Mouse (Mus musculus): ENCODE results near the gene Gm21440. TPM values are rescaled to one million over a fixed set of nuclear protein-coding genes. Genes with fewer than 3 reads are reported as not detected.
"Not testable (repeated sequence)": the region's sequence is repeated elsewhere in the genome, so short reads cannot be mapped to it uniquely, and the experiment has no call there.

Gene Gm21440
- total RNA-seq (2014; fragmentation: Nextera tagmentation) (not detected in 2 replicates), total RNA-seq (2017) (not detected in 2 replicates)

DNA sequence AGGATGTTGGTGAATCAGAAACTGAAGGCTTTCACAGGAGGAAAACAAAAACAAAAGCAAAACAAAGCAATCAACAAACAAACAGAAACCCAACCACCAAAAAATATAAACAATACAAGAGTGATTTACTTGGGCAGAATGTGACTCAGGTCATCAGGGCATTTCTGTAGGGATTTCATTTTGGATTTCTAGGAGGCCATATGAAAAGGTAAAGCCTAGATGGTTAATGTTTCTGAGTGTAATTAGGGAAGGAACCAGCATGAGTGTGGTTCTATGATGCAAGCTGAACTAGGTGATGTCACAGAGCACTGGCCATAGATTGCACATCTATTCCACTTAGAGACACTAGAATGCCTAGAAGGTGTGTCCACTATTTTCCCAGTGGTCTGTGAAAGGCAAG lies at the start of gene Gm21440, which contains the start of gene Gm21454:
TSS of gene Gm21440 (plus strand) at position 301 of the 400 bp plus-strand sequence.
TSS of gene Gm21454 (plus strand) at position 352 of the 400 bp plus-strand sequence.
- ATAC-seq (replicated peaks; ENCODE audit: poor library complexity, severe bottlenecking), result not testable (repeated sequence)

DNA sequence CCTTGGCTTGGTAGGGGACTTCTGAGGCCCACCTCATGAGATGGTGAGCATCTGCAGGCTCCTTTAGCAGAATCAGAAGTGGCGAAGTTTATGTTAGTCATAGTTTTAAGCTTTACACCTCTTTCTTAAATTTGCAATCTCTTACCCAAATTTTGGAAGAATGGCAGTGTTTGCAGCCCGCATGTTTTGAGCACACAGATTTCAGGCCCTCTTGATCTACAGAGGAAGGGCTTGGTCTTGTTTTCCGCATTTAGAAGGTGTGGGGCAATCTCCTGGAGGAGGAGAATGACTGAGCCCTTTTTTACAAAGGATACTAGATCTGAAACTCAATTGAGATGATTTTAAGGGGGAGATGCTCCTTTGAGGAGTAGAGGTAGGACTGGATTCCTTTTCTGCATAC lies 28.4 kb upstream of the Gm21440 start, which contains the start of gene Gm21828:
TSS of gene Gm21828 (minus strand) at position 101 of the 400 bp plus-strand sequence.
- ATAC-seq (replicated peaks; ENCODE audit: poor library complexity, severe bottlenecking), result not testable (repeated sequence)

Other genes starting within 250 kb of the Gm21440 start
- gene Gm20807, start 209.5 kb upstream of the Gm21440 start, total RNA-seq (2014; fragmentation: Nextera tagmentation), result not detected in 2 replicates
- not detected in 2 replicates for gene Gm20807, start 209.5 kb upstream of the Gm21440 start, total RNA-seq (2017)
- not detected in 2 replicates for gene Gm21891, start 118.9 kb upstream of the Gm21440 start, total RNA-seq (2014; fragmentation: Nextera tagmentation)
- gene Gm21891, start 118.9 kb upstream of the Gm21440 start, total RNA-seq (2017), result not detected in 2 replicates
- not detected in 2 replicates for gene Gm21425, start 90.4 kb upstream of the Gm21440 start, total RNA-seq (2014; fragmentation: Nextera tagmentation)
- gene Gm21425, start 90.4 kb upstream of the Gm21440 start, total RNA-seq (2017), result not detected in 2 replicates
- gene Gm21828, start 28.5 kb upstream of the Gm21440 start, total RNA-seq (2014; fragmentation: Nextera tagmentation), result not detected in 2 replicates
- gene Gm21828, start 28.5 kb upstream of the Gm21440 start, total RNA-seq (2017), result not detected in 2 replicates
- gene Gm21454, start 51 bp downstream of the Gm21440 start, total RNA-seq (2014; fragmentation: Nextera tagmentation), result not detected in 2 replicates
- gene Gm21454, start 51 bp downstream of the Gm21440 start, total RNA-seq (2017), result not detected in 2 replicates
- not detected in 2 replicates for gene Gm21725, start 96.7 kb downstream of the Gm21440 start, total RNA-seq (2014; fragmentation: Nextera tagmentation)
- not detected in 2 replicates for gene Gm21725, start 96.7 kb downstream of the Gm21440 start, total RNA-seq (2017)
- not detected in 2 replicates for gene Gm21866, start 213.2 kb downstream of the Gm21440 start, total RNA-seq (2014; fragmentation: Nextera tagmentation)
- gene Gm21866, start 213.2 kb downstream of the Gm21440 start, total RNA-seq (2017), result not detected in 2 replicates
- gene Gm20773, start 241.6 kb downstream of the Gm21440 start, total RNA-seq (2014; fragmentation: Nextera tagmentation), result not detected in 2 replicates
- not detected in 2 replicates for gene Gm20773, start 241.6 kb downstream of the Gm21440 start, total RNA-seq (2017)

Measured in granulocyte monocyte progenitor cell, adult 5-6 weeks (primary cell).